Mouse (Mus musculus): ENCODE measurements around the gene Cckbr.

DNA sequence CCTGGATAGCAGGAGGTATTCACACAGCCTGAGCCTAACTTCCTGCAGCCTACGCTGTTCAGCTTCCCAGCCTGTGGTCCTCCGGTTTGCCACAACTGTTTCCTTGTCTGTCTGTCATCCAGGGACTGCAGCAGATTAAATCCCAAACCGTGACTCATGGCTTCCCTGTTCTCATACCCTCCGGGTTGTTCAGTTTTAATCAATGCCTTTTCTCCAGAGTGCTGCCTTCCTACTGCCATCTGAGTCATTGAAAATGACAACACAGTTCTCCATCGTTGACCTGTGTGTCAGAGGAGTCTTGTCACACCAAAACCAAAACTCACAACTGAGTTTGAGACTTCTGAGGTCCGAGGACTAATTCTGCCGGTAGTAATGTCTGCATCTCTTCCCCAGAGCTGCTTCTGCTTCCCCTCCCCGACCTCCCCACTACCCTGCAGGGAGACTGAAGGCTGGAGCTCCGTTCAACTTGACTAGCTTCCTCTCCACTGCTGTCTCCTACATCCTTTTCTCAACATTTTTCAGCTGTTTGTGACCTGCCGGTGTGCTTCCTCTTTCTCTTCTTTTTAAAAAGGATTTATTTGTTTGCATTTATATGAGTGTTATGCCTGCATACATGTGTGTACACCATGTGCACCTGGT, 73.4 kb downstream of the Cckbr start:
- TF ChIP-seq ZC3H11A (IDR thresholded peaks at IDR 0.05; ENCODE audit: borderline replicate concordance, low read depth, low read length), result no peak
- TF ChIP-seq CHD2 (IDR thresholded peaks at IDR 0.05; ENCODE audit: low read depth, low read length), result no peak
- no peak for TF ChIP-seq MAFK (IDR thresholded peaks at IDR 0.05; ENCODE audit: insufficient read depth, low read depth, low read length)
- TF ChIP-seq ZNF384 (IDR thresholded peaks at IDR 0.05; ENCODE audit: low read depth, low read length), result no peak
- TF ChIP-seq HCFC1 (IDR thresholded peaks at IDR 0.05; ENCODE audit: borderline replicate concordance, insufficient read depth, low read length), result no peak
